Mouse (Mus musculus) c-Kit-positive CD71-positive TER-119-positive erythroid progenitor cells, embryonic 14.5 days (primary cell): ENCODE data around the gene Asic2.

Experiments
- DNase-seq: peaks from one replicate; pipeline ENCODE4 v3.0.0-alpha.2; 2013; ENCODE audit warnings: low spot score

Gene Asic2

GRCm38 (mm10) chr11:80838724-80839123 lies 1129.5 kb downstream of the Asic2 start:
- no peak for DNase-seq

GRCm38 (mm10) chr11:80835841-80836240 lies 1132.4 kb downstream of the Asic2 start:
- no peak for DNase-seq

- no peak for DNase-seq
Measured at GRCm38 (mm10) chr11:80835395-80835794, 1132.9 kb downstream of the Asic2 start.
